Mouse (Mus musculus) forebrain, postnatal 0 days (tissue): ENCODE results near the gene Rcor1. TPM values are rescaled to one million over a fixed set of nuclear protein-coding genes. Genes with fewer than 3 reads are reported as not detected.

Experiments
- ATAC-seq: fragments of 200-750 bp; cut with Nextera tagmentation; 2 replicates; pipeline ENCODE4 v1.8.0; 2017; ENCODE audit warnings: mild to moderate bottlenecking, moderate library complexity
- DNase-seq: peaks from one replicate; pipeline ENCODE4 v3.0.0-alpha.2; 2015
- H3K27ac ChIP-seq: fragments of 300-500 bp; sonication (generic); 2 replicates; pipeline ENCODE4 v1.5.1; 2014; ENCODE audit warnings: low read depth, mild to moderate bottlenecking, antibody characterized with exemption, low read length, moderate library complexity, mixed read lengths
- H3K27me3 ChIP-seq: fragments of 300-500 bp; sonication (generic); 2 replicates; pipeline ENCODE4 v1.6.1; 2014; ENCODE audit warnings: mild to moderate bottlenecking, low read length, mixed read lengths; ENCODE audit not compliant: insufficient read depth
- H3K36me3 ChIP-seq: fragments of 300-500 bp; sonication (generic); 2 replicates; pipeline ENCODE4 v1.6.1; 2014; ENCODE audit warnings: mild to moderate bottlenecking, moderate library complexity; ENCODE audit not compliant: insufficient read depth
- H3K4me1 ChIP-seq: fragments of 300-500 bp; sonication (generic); 2 replicates; pipeline ENCODE4 v1.6.1; 2014; ENCODE audit warnings: antibody characterized with exemption; ENCODE audit not compliant: insufficient read depth
- H3K4me2 ChIP-seq: fragments of 300-500 bp; sonication (generic); 2 replicates; pipeline ENCODE4 v1.6.1; 2014; ENCODE audit warnings: low read depth, mild to moderate bottlenecking, moderate library complexity
- H3K4me3 ChIP-seq: fragments of 300-500 bp; sonication (generic); 2 replicates; pipeline ENCODE4 v1.5.1; 2014; ENCODE audit warnings: low read depth, low read length, mixed read lengths
- H3K9ac ChIP-seq: fragments of 300-500 bp; sonication (generic); 2 replicates; pipeline ENCODE4 v1.6.1; 2014; ENCODE audit warnings: mild to moderate bottlenecking
- H3K9me3 ChIP-seq: fragments of 300-500 bp; sonication (generic); 2 replicates; pipeline ENCODE4 v1.6.1; 2016; ENCODE audit warnings: low read length
- CTCF ChIP-seq: sonication (generic); IDR thresholded peaks from 2 replicates; pipeline ENCODE4 v1.5.1; 2016; ENCODE audit warnings: antibody characterized with exemption, control low read depth, low read depth
- WGBS: fragments of 180-500 bp; shearing (Covaris S2); extraction: QIAGEN DNeasy Blood & Tissue Kit; methylation state at CpG from one replicate; pipeline ENCODE4 v1.1.7; 2014; 5-methylcytosine and 5-hydroxymethylcytosine counted together
- polyA plus RNA-seq: library from polyadenylated mRNA; unstranded; fragments of >200 nt; fragmentation: Nextera tagmentation; extraction: Ambion mirVana; gene quantifications from 2 replicates; pipeline ENCODE4 v1.2.1, GENCODE M21; 2015
- total RNA-seq: library from RNA; depleted of rRNA; stranded (reverse); fragments of >200 nt; gene quantifications from 2 replicates; pipeline ENCODE4 v1.2.3, GENCODE M21; 2014

The Rcor1 gene
- total and polyA plus RNA-seq, 2 experiments from 2014 or later, result 4.3 to 16.2 TPM

GRCm38 (mm10) chr12:111151422-111152156, 112.4 kb downstream of the Rcor1 start:
- H3K4me2 ChIP-seq, result no peak overlapping the region
- no peaks in the 10 kb centered on the region for H3K9me3 ChIP-seq
- TF ChIP-seq CTCF, result no peak
- WGBS, result 92% methylated on average over 5 of the region's 5 CpGs
- no peak overlapping the region for H3K4me3 ChIP-seq
- H3K4me1 ChIP-seq, result no peaks in the 10 kb centered on the region
- DNase-seq (no peak), ATAC-seq (no peak)
- H3K27ac ChIP-seq, result no peak overlapping the region
- H3K27me3 ChIP-seq, result no peaks in the 10 kb centered on the region
- H3K9ac ChIP-seq, result no peak overlapping the region
- H3K36me3 ChIP-seq, result no peaks in the 10 kb centered on the region

GRCm38 (mm10) chr12:111152579-111152978, 113.4 kb downstream of the Rcor1 start:
- Histone ChIP-seq H3K9me3 (no peaks in the 10 kb centered on the region), H3K9ac (no peak overlapping the region), H3K27me3 (no peaks in the 10 kb centered on the region), H3K4me2 (no peak overlapping the region), H3K4me3 (no peak overlapping the region), H3K36me3 (no peaks in the 10 kb centered on the region), H3K4me1 (no peaks in the 10 kb centered on the region), H3K27ac (no peak overlapping the region)
- no peak for DNase-seq
- 88% methylated on average over 6 of the region's 6 CpGs for WGBS
- TF ChIP-seq CTCF, result no peak
- ATAC-seq, result no peak

- H3K36me3 ChIP-seq, result no peaks in the 10 kb centered on the region
- no peak; the same call in 1 of the 2 replicates for ATAC-seq
- no peak overlapping the region for H3K9ac ChIP-seq
- H3K27me3 ChIP-seq, result no peaks in the 10 kb centered on the region
- H3K9me3 ChIP-seq, result no peaks in the 10 kb centered on the region
- no peak overlapping the region for H3K4me2 ChIP-seq
- 56% methylated on average over 7 of the region's 7 CpGs for WGBS
- DNase-seq, result no peak
- no peak overlapping the region for H3K27ac ChIP-seq
- H3K4me3 ChIP-seq, result no peak overlapping the region
- no peak for TF ChIP-seq CTCF
- H3K4me1 ChIP-seq, result no peaks in the 10 kb centered on the region
Observed at GRCm38 (mm10) chr12:111152981-111153710, 114.0 kb downstream of the Rcor1 start.

- no peak for DNase-seq
- Histone ChIP-seq H3K4me2 (no peak overlapping the region), H3K27me3 (no peaks in the 10 kb centered on the region), H3K36me3 (no peaks in the 10 kb centered on the region), H3K4me3 (no peak overlapping the region), H3K4me1 (no peaks in the 10 kb centered on the region), H3K9me3 (no peaks in the 10 kb centered on the region), H3K27ac (no peak overlapping the region), H3K9ac (no peak overlapping the region)
- no peak for ATAC-seq
- WGBS, result 66% methylated on average over 5 of the region's 5 CpGs
- no peak for TF ChIP-seq CTCF
Observed at GRCm38 (mm10) chr12:111153946-111154345, 114.8 kb downstream of the Rcor1 start.

GRCm38 (mm10) chr12:111154641-111155040, 115.5 kb downstream of the Rcor1 start:
- ATAC-seq (no peak), DNase-seq (no peak)
- no peaks in the 10 kb centered on the region for H3K9me3 ChIP-seq
- no peak overlapping the region for H3K4me2 ChIP-seq
- TF ChIP-seq CTCF, result no peak
- 89% methylated on average over 6 of the region's 6 CpGs for WGBS
- no peaks in the 10 kb centered on the region for H3K4me1 ChIP-seq
- H3K36me3 ChIP-seq, result no peaks in the 10 kb centered on the region
- no peaks in the 10 kb centered on the region for H3K27me3 ChIP-seq
- no peak overlapping the region for H3K9ac ChIP-seq
- no peak overlapping the region for H3K4me3 ChIP-seq
- no peak overlapping the region for H3K27ac ChIP-seq

- Histone ChIP-seq H3K4me1 (no peaks in the 10 kb centered on the region), H3K4me3 (no peak overlapping the region), H3K36me3 (no peaks in the 10 kb centered on the region), H3K9me3 (no peaks in the 10 kb centered on the region), H3K27me3 (no peaks in the 10 kb centered on the region), H3K9ac (no peak overlapping the region), H3K27ac (no peak overlapping the region), H3K4me2 (no peak overlapping the region)
- no peak for ATAC-seq
- DNase-seq, result no peak
- WGBS, result 88% methylated on average over 1 of the region's 1 CpGs
- no peak for TF ChIP-seq CTCF
Observed at GRCm38 (mm10) chr12:111155756-111156155, 116.6 kb downstream of the Rcor1 start.
